Mouse (Mus musculus) kidney, embryonic 15.5 days (tissue): ENCODE results near the gene Ano4. TPM values are rescaled to one million over a fixed set of nuclear protein-coding genes. Genes with fewer than 3 reads are reported as not detected.

ENCODE experiments used
- ATAC-seq: fragments of 200-750 bp; cut with Nextera tagmentation; replicated peaks from 2 replicates; pipeline ENCODE4 v1.8.0; 2017; ENCODE audit warnings: moderate TSS enrichment; ENCODE audit not compliant: low FRiP score
- H3K27ac ChIP-seq: fragments of 300-500 bp; sonication (generic); 2 replicates; pipeline ENCODE4 v1.5.1; 2015; ENCODE audit warnings: mild to moderate bottlenecking, inconsistent platforms
- H3K27me3 ChIP-seq: fragments of 300-500 bp; sonication (generic); 2 replicates; pipeline ENCODE4 v1.6.1; 2015; ENCODE audit warnings: inconsistent platforms
- H3K36me3 ChIP-seq: fragments of 300-500 bp; sonication (generic); 2 replicates; pipeline ENCODE4 v1.6.1; 2015; ENCODE audit warnings: inconsistent platforms
- H3K4me1 ChIP-seq: fragments of 300-500 bp; sonication (generic); 2 replicates; pipeline ENCODE4 v1.6.1; 2015; ENCODE audit warnings: inconsistent platforms
- H3K4me2 ChIP-seq: fragments of 300-500 bp; sonication (generic); 2 replicates; pipeline ENCODE4 v1.6.1; 2015; ENCODE audit warnings: moderate library complexity, mild to moderate bottlenecking, inconsistent platforms
- H3K4me3 ChIP-seq: fragments of 300-500 bp; sonication (generic); replicated peaks from 2 replicates; pipeline ENCODE4 v1.5.1; 2015; ENCODE audit warnings: mild to moderate bottlenecking, inconsistent platforms
- H3K9ac ChIP-seq: fragments of 300-500 bp; sonication (generic); 2 replicates; pipeline ENCODE4 v1.6.1; 2015; ENCODE audit warnings: mild to moderate bottlenecking, inconsistent platforms
- H3K9me3 ChIP-seq: fragments of 300-500 bp; sonication (generic); replicated peaks from 2 replicates; pipeline ENCODE4 v1.6.1; 2016; ENCODE audit warnings: inconsistent platforms
- WGBS: fragments of 180-500 bp; shearing (Covaris S2); methylation state at CpG from one replicate; pipeline ENCODE4 v1.1.7; 2015; ENCODE audit warnings: mixed read lengths; 5-methylcytosine and 5-hydroxymethylcytosine counted together
- polyA plus RNA-seq: library from polyadenylated mRNA; unstranded; fragments of >200 nt; fragmentation: Nextera tagmentation; extraction: Ambion mirVana; gene quantifications from 2 replicates; pipeline ENCODE4 v1.2.1, GENCODE M21; 2015

Ano4 gene
- polyA plus RNA-seq = 4.9 and 5.4 TPM in 2 replicates

GRCm38 (mm10) chr10:89344491-89345195, at the start of gene Ano4:
TSS of gene Ano4 (minus strand) at chr10:89344762.
- ATAC-seq = peak; percentile 88
- Histone ChIP-seq H3K4me1 (peaks cover 12% of the 10 kb centered on the region), H3K4me2 (peak within 1 kb of the TSS; percentile 92), H3K27me3 (peaks cover 45% of the 10 kb centered on the region), H3K4me3 (peak within 1 kb of the TSS; percentile 57), H3K27ac (no peak within 1 kb of the TSS), H3K9ac (peak within 1 kb of the TSS; percentile 45), H3K9me3 (no peaks in the 10 kb centered on the region), H3K36me3 (no peaks in the 10 kb centered on the region)
- WGBS = under 1% methylated on average over 70 of the region's 70 CpGs

GRCm38 (mm10) chr10:89392687-89393086, 48.1 kb upstream of the Ano4 start:
- no peaks in the 10 kb centered on the region for H3K36me3 ChIP-seq
- H3K27me3 ChIP-seq = no peaks in the 10 kb centered on the region
- H3K4me2 ChIP-seq = no peak overlapping the region
- H3K9me3 ChIP-seq = no peaks in the 10 kb centered on the region
- no peak overlapping the region for H3K9ac ChIP-seq
- H3K27ac ChIP-seq = no peak overlapping the region
- H3K4me3 ChIP-seq = no peak overlapping the region
- H3K4me1 ChIP-seq = peaks cover 5% of the 10 kb centered on the region; the same call in 1 of the 2 replicates
- no peak for ATAC-seq
- 15% methylated on average over 4 of the region's 4 CpGs for WGBS

- 85% methylated on average over 4 of the region's 4 CpGs for WGBS
- Histone ChIP-seq H3K4me1 (peaks cover 5% of the 10 kb centered on the region; the same call in 1 of the 2 replicates), H3K36me3 (no peaks in the 10 kb centered on the region), H3K4me3 (no peak overlapping the region), H3K4me2 (no peak overlapping the region), H3K27me3 (no peaks in the 10 kb centered on the region), H3K9me3 (no peaks in the 10 kb centered on the region), H3K27ac (no peak overlapping the region), H3K9ac (no peak overlapping the region)
- ATAC-seq = no peak
Measured at GRCm38 (mm10) chr10:89391571-89392163, 47.1 kb upstream of the Ano4 start.

GRCm38 (mm10) chr10:89386461-89386860, 41.9 kb upstream of the Ano4 start:
- Histone ChIP-seq H3K27me3 (no peaks in the 10 kb centered on the region), H3K9me3 (no peaks in the 10 kb centered on the region), H3K36me3 (no peaks in the 10 kb centered on the region), H3K27ac (no peak overlapping the region), H3K4me1 (no peaks in the 10 kb centered on the region), H3K9ac (no peak overlapping the region), H3K4me2 (no peak overlapping the region), H3K4me3 (no peak overlapping the region)
- ATAC-seq = no peak
- WGBS = 92% methylated on average over 3 of the region's 3 CpGs

- Histone ChIP-seq H3K27me3 (no peaks in the 10 kb centered on the region), H3K4me3 (no peak overlapping the region), H3K9me3 (no peaks in the 10 kb centered on the region), H3K9ac (no peak overlapping the region), H3K4me2 (no peak overlapping the region), H3K27ac (no peak overlapping the region), H3K36me3 (no peaks in the 10 kb centered on the region), H3K4me1 (no peaks in the 10 kb centered on the region)
- ATAC-seq = peak; percentile 75
- WGBS = 8% methylated on average over 5 of the region's 5 CpGs
Measured at GRCm38 (mm10) chr10:89383462-89383861, 38.9 kb upstream of the Ano4 start.

GRCm38 (mm10) chr10:89377750-89378149, 33.2 kb upstream of the Ano4 start:
- Histone ChIP-seq H3K27ac (no peak overlapping the region), H3K4me2 (no peak overlapping the region), H3K36me3 (no peaks in the 10 kb centered on the region), H3K4me1 (no peaks in the 10 kb centered on the region), H3K27me3 (no peaks in the 10 kb centered on the region), H3K9me3 (no peaks in the 10 kb centered on the region), H3K4me3 (no peak overlapping the region), H3K9ac (no peak overlapping the region)
- WGBS = 74% methylated on average over 4 of the region's 4 CpGs
- ATAC-seq = no peak

GRCm38 (mm10) chr10:89370051-89370450, 25.5 kb upstream of the Ano4 start:
- Histone ChIP-seq H3K9me3 (no peaks in the 10 kb centered on the region), H3K4me2 (no peak overlapping the region), H3K27ac (no peak overlapping the region), H3K9ac (no peak overlapping the region), H3K36me3 (no peaks in the 10 kb centered on the region), H3K4me1 (no peaks in the 10 kb centered on the region), H3K27me3 (no peaks in the 10 kb centered on the region), H3K4me3 (no peak overlapping the region)
- no peak for ATAC-seq
- 21% methylated on average over 1 of the region's 1 CpGs for WGBS

- ATAC-seq = no peak
- H3K36me3 ChIP-seq = no peaks in the 10 kb centered on the region
- H3K4me2 ChIP-seq = no peak overlapping the region
- H3K9ac ChIP-seq = no peak overlapping the region
- no peaks in the 10 kb centered on the region for H3K27me3 ChIP-seq
- H3K4me3 ChIP-seq = no peak overlapping the region
- no peak overlapping the region for H3K27ac ChIP-seq
- H3K4me1 ChIP-seq = no peaks in the 10 kb centered on the region
- 64% methylated on average over 3 of the region's 3 CpGs for WGBS
- no peaks in the 10 kb centered on the region for H3K9me3 ChIP-seq
Measured at GRCm38 (mm10) chr10:89358933-89359332, 14.4 kb upstream of the Ano4 start.

- no peak for ATAC-seq
- no peak overlapping the region for H3K4me2 ChIP-seq
- 78% methylated on average over 2 of the region's 2 CpGs for WGBS
Measured at GRCm38 (mm10) chr10:89354639-89355038, 10.1 kb upstream of the Ano4 start.

GRCm38 (mm10) chr10:89351416-89351815, 6.9 kb upstream of the Ano4 start:
- Histone ChIP-seq H3K27me3 (peaks cover 8% of the 10 kb centered on the region), H3K4me1 (no peaks in the 10 kb centered on the region), H3K4me3 (no peak overlapping the region), H3K9ac (no peak overlapping the region), H3K36me3 (no peaks in the 10 kb centered on the region), H3K4me2 (no peak overlapping the region), H3K9me3 (no peaks in the 10 kb centered on the region), H3K27ac (no peak overlapping the region)
- no peak for ATAC-seq
- 82% methylated on average over 11 of the region's 11 CpGs for WGBS

More at GRCm38 (mm10) chr10:89354639-89355038, 10.1 kb upstream of the Ano4 start:
- no peak overlapping the region for H3K27ac ChIP-seq
- no peaks in the 10 kb centered on the region for H3K27me3 ChIP-seq
- H3K9me3 ChIP-seq = no peaks in the 10 kb centered on the region
- H3K4me3 ChIP-seq = no peak overlapping the region
- no peaks in the 10 kb centered on the region for H3K4me1 ChIP-seq
- H3K36me3 ChIP-seq = no peaks in the 10 kb centered on the region
- no peak overlapping the region for H3K9ac ChIP-seq

GRCm38 (mm10) chr10:89345606-89346005, 1.0 kb upstream of the Ano4 start:
- no peak overlapping the region for H3K4me3 ChIP-seq
- 75% methylated on average over 6 of the region's 6 CpGs for WGBS
- no peaks in the 10 kb centered on the region for H3K36me3 ChIP-seq
- peaks cover 12% of the 10 kb centered on the region for H3K4me1 ChIP-seq
- H3K9me3 ChIP-seq = no peaks in the 10 kb centered on the region
- H3K27me3 ChIP-seq = peaks cover 45% of the 10 kb centered on the region
- no peak overlapping the region for H3K9ac ChIP-seq
- no peak overlapping the region; the same call in 1 of the 2 replicates for H3K4me2 ChIP-seq
- H3K27ac ChIP-seq = no peak overlapping the region
- no peak for ATAC-seq

- peaks cover 45% of the 10 kb centered on the region for H3K27me3 ChIP-seq
- H3K27ac ChIP-seq = no peak overlapping the region
- peaks cover 12% of the 10 kb centered on the region for H3K4me1 ChIP-seq
- peak overlapping the region; percentile 57 for H3K4me3 ChIP-seq
- no peak overlapping the region for H3K9ac ChIP-seq
- H3K9me3 ChIP-seq = no peaks in the 10 kb centered on the region
- H3K4me2 ChIP-seq = peak overlapping the region; percentile 92
- 53% methylated on average over 4 of the region's 4 CpGs for WGBS
- no peak for ATAC-seq
- no peaks in the 10 kb centered on the region for H3K36me3 ChIP-seq
Measured at GRCm38 (mm10) chr10:89345196-89345533, 603 bp upstream of the Ano4 start.
